Mouse (Mus musculus): ENCODE data around the gene Nat8. TPM values are rescaled to one million over a fixed set of nuclear protein-coding genes. Genes with fewer than 3 reads are reported as not detected.
"Not testable (repeated sequence)": the region's sequence is repeated elsewhere in the genome, so short reads cannot be mapped to it uniquely, and the experiment has no call there.

Gene Nat8
- polyA plus RNA-seq, 1 experiment from 2014 or later: 0.13 TPM

DNA sequence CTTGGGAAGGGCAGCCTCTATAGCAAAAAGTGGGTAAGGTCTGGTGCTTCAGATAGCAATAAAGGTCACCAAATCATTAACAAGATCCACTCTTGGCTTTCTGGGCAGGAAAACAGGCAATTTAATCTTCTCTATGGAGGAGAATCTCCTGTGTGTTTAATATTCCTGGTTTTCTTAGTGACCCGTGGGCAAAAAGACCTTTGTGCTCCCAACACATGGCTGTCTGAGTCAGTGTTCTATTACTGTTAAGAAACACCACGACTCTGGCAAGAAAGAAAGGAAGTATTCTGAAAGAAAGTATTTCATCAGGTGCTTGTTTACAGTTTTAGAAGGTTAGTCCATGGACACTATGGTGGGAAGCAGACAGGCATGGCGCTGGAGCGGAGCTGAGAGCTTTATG is 9.6 kb downstream of the Nat8 start:
- H3K9me3 ChIP-seq (replicated peaks; ENCODE audit: control insufficient read depth, low read length): no peaks in the 10 kb centered on the region
- WGBS: 79% methylated on average over 4 of the region's 4 CpGs
- H3K27ac ChIP-seq (ENCODE audit: low read length): no peak overlapping the region
- no peak overlapping the region for H3K9ac ChIP-seq (ENCODE audit: low read length)
- no peak overlapping the region for H3K4me3 ChIP-seq (ENCODE audit: low read length)
- H3K4me1 ChIP-seq (ENCODE audit: control insufficient read depth, insufficient read depth, low read length): no peaks in the 10 kb centered on the region
- no peak overlapping the region for H3K4me2 ChIP-seq (ENCODE audit: low read depth, low read length)
- no peaks in the 10 kb centered on the region for H3K36me3 ChIP-seq (ENCODE audit: control insufficient read depth, insufficient read depth)
- H3K27me3 ChIP-seq (ENCODE audit: control insufficient read depth, insufficient read depth, low read length): no peaks in the 10 kb centered on the region
- no peak for ATAC-seq (replicated peaks; ENCODE audit: extremely low read depth, insufficient read depth, low FRiP score)

DNA sequence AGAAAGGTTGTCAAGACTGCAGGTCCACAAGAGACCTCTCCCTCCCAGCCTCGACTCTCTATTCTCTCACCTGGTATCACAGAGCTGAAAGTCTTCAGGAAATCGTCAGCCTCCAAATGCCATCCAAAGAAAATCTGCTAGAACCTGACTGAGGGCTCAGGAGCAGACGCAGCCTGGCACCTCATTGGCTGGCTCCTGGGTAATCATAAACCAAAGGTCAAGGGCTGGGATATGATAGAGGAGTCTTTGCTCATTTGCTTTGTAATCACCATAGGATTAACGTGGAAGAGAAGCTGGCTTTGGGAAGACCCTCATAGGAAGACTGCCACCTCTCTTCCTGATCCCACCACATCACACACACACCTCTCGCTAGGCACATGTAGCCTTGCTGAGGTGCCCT is 11.0 kb downstream of the Nat8 start, which contains the start of the genes Nat8f6 and Nat8f5:
Nat8f6 (minus strand) TSS at position 118 of the 400 bp plus-strand sequence.
Nat8f5 (minus strand) TSS at position 136 of the 400 bp plus-strand sequence.
- no peaks in the 10 kb centered on the region for H3K36me3 ChIP-seq (ENCODE audit: control insufficient read depth, insufficient read depth)
- no peak for ATAC-seq (replicated peaks; ENCODE audit: extremely low read depth, insufficient read depth, low FRiP score)
- H3K9ac ChIP-seq (ENCODE audit: low read length): no peak within 1 kb of the TSS
- no peaks in the 10 kb centered on the region for H3K27me3 ChIP-seq (ENCODE audit: control insufficient read depth, insufficient read depth, low read length)
- no peaks in the 10 kb centered on the region for H3K4me1 ChIP-seq (ENCODE audit: control insufficient read depth, insufficient read depth, low read length)
- H3K27ac ChIP-seq (ENCODE audit: low read length): no peak within 1 kb of the TSS
- H3K4me2 ChIP-seq (ENCODE audit: low read depth, low read length): no peak within 1 kb of the TSS
- H3K4me3 ChIP-seq (ENCODE audit: low read length): no peak within 1 kb of the TSS
- no peaks in the 10 kb centered on the region for H3K9me3 ChIP-seq (replicated peaks; ENCODE audit: control insufficient read depth, low read length)
- WGBS: 75% methylated on average over 5 of the region's 5 CpGs

DNA sequence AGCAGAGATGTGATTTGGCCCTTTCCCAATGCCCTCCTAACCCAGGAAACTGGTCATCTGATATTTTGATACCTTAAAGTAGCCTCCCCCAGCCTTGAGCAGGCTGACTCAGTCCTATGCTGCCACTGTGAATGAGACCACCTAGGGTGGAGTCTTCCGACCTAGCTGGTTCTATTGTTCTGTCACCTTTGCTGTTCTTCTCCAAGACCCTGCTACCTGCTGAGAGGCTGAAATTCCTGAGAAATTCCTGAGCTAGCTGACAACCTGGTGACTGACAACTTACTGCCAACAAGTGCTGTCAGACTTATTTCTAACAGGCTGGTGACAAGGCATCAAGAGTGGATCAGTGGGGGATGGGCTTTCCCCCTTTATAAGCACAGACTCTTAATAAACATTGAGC is 13.5 kb downstream of the Nat8 start:
- 37% methylated on average over 1 of the region's 1 CpGs for WGBS
- ATAC-seq (replicated peaks; ENCODE audit: extremely low read depth, insufficient read depth, low FRiP score): no peak

DNA sequence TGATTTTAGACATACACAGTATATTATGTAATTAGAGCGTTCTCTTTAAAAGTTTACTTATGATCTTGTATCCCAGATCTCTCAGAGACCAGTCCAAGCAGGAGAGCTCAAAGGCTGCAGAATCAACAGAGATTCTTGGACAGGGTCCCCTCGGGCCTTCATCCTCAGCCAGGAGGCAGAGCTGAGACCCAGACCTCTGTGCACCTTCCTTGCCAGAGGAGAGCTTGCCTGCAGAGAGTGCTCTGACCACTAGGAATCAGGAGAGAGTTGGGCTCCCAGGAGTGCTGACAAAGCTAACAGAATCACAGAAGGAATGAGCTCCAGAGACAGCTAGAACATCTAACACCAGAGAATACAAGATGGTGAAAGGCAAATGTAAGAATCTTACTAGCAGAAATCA is 18.5 kb downstream of the Nat8 start:
- 88% methylated on average over 2 of the region's 2 CpGs for WGBS
- no peak overlapping the region for H3K9ac ChIP-seq (ENCODE audit: low read length)
- no peak overlapping the region for H3K4me3 ChIP-seq (ENCODE audit: low read length)
- H3K27ac ChIP-seq (ENCODE audit: low read length): no peak overlapping the region
- H3K4me1 ChIP-seq (ENCODE audit: control insufficient read depth, insufficient read depth, low read length): no peaks in the 10 kb centered on the region
- H3K27me3 ChIP-seq (ENCODE audit: control insufficient read depth, insufficient read depth, low read length): no peaks in the 10 kb centered on the region
- no peak overlapping the region for H3K4me2 ChIP-seq (ENCODE audit: low read depth, low read length)
- no peak for ATAC-seq (replicated peaks; ENCODE audit: extremely low read depth, insufficient read depth, low FRiP score)
- no peaks in the 10 kb centered on the region for H3K36me3 ChIP-seq (ENCODE audit: control insufficient read depth, insufficient read depth)
- H3K9me3 ChIP-seq (replicated peaks; ENCODE audit: control insufficient read depth, low read length): no peaks in the 10 kb centered on the region

More for the DNA sequence above, 13.5 kb downstream of the Nat8 start:
- Histone ChIP-seq H3K36me3 (ENCODE audit: control insufficient read depth, insufficient read depth) (no peaks in the 10 kb centered on the region), H3K27ac (ENCODE audit: low read length) (no peak overlapping the region), H3K4me3 (ENCODE audit: low read length) (no peak overlapping the region), H3K27me3 (ENCODE audit: control insufficient read depth, insufficient read depth, low read length) (no peaks in the 10 kb centered on the region), H3K9ac (ENCODE audit: low read length) (no peak overlapping the region), H3K4me1 (ENCODE audit: control insufficient read depth, insufficient read depth, low read length) (no peaks in the 10 kb centered on the region), H3K4me2 (ENCODE audit: low read depth, low read length) (no peak overlapping the region), H3K9me3 (replicated peaks; ENCODE audit: control insufficient read depth, low read length) (no peaks in the 10 kb centered on the region)

DNA sequence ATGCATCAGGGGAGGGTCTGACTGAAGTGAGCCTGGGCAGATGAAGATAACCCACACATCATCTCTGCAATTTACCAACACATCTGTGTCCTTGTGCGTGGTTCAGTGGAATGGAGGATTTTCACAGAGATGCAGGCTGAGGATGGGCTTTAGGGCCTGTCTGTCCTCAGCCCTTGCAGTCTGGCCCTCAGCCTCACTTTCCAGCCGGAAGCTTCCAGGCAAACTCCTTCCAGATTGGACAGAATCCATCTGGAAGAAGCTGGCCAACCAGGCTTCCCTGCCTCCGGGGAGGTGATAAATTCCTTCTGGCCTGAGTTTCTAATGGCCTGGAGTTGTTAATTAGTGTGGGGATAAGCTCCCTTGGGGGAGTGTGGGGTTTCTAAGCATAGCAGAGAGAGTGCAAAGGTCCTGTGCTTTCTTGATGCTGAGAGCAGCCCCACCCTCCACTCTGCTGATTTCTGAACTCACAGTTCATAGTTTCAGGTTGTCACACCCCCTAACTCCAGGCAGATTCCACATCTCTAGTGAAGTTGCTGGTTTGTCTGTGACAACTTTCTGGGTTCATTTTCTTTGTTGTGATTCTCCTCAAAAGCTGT is 20.8 kb downstream of the Nat8 start:
- H3K4me3 ChIP-seq (ENCODE audit: low read length); ATAC-seq (replicated peaks; ENCODE audit: extremely low read depth, insufficient read depth, low FRiP score): not testable (repeated sequence)
- WGBS: 47% methylated on average over 3 of the region's 3 CpGs

DNA sequence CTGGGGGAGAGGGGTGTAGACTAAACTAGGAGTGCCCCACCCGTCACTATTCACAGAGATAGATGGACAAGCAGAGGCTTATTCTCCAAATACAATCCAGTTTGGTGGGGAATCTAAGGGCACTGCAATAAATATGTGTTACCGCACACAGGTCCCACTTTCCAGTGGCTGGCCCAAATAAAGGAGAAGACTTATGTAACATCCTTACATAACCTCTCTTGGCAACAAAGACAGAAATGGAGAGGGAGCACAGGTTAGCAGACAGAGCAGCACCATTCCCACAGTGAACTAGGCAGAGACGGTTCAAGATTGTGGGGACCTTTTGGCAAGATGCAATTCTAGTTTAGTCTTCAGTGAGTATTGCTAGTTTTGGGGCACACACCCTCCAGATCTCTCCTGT is 21.4 kb downstream of the Nat8 start:
- H3K4me3 ChIP-seq (ENCODE audit: low read length): not testable (repeated sequence)

More for the DNA sequence above, 20.8 kb downstream of the Nat8 start:
- H3K9ac ChIP-seq (ENCODE audit: low read length); H3K4me2 ChIP-seq (ENCODE audit: low read depth, low read length); H3K27ac ChIP-seq (ENCODE audit: low read length); H3K4me1 ChIP-seq (ENCODE audit: control insufficient read depth, insufficient read depth, low read length); H3K27me3 ChIP-seq (ENCODE audit: control insufficient read depth, insufficient read depth, low read length); H3K36me3 ChIP-seq (ENCODE audit: control insufficient read depth, insufficient read depth); H3K9me3 ChIP-seq (replicated peaks; ENCODE audit: control insufficient read depth, low read length): not testable (repeated sequence)

DNA sequence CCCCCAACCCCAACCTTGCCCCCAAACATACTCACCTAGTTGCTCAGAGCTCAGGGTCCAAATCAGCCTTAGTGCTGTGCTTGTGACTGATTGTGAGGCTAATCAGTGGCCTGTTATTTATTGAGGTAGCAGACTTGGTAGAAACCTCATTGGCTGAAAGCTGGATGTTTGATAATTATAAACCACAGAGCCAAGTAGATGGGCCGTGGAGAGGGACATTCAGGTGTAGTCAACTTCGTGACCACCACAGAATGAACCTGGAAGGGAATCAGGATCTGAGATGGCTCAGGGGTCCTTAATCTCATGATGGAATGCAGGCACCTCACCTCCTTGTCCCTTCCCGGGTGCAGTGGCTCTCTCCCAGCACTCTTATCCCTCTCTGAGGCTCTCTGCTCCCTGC is 22.1 kb downstream of the Nat8 start:
- H3K9ac ChIP-seq (ENCODE audit: low read length); H3K4me3 ChIP-seq (ENCODE audit: low read length); H3K9me3 ChIP-seq (replicated peaks; ENCODE audit: control insufficient read depth, low read length); ATAC-seq (replicated peaks; ENCODE audit: extremely low read depth, insufficient read depth, low FRiP score); H3K27ac ChIP-seq (ENCODE audit: low read length); H3K27me3 ChIP-seq (ENCODE audit: control insufficient read depth, insufficient read depth, low read length); H3K4me1 ChIP-seq (ENCODE audit: control insufficient read depth, insufficient read depth, low read length); H3K4me2 ChIP-seq (ENCODE audit: low read depth, low read length); H3K36me3 ChIP-seq (ENCODE audit: control insufficient read depth, insufficient read depth): not testable (repeated sequence)
- 33% methylated on average over 2 of the region's 3 CpGs for whole genome bisulfite sequencing

More for the DNA sequence above, 21.4 kb downstream of the Nat8 start:
- not testable (repeated sequence) for H3K36me3 ChIP-seq (ENCODE audit: control insufficient read depth, insufficient read depth); H3K9ac ChIP-seq (ENCODE audit: low read length); H3K27me3 ChIP-seq (ENCODE audit: control insufficient read depth, insufficient read depth, low read length); H3K4me1 ChIP-seq (ENCODE audit: control insufficient read depth, insufficient read depth, low read length); H3K4me2 ChIP-seq (ENCODE audit: low read depth, low read length); H3K27ac ChIP-seq (ENCODE audit: low read length); H3K9me3 ChIP-seq (replicated peaks; ENCODE audit: control insufficient read depth, low read length); ATAC-seq (replicated peaks; ENCODE audit: extremely low read depth, insufficient read depth, low FRiP score)
- WGBS: 80% methylated on average over 2 of the region's 3 CpGs

DNA sequence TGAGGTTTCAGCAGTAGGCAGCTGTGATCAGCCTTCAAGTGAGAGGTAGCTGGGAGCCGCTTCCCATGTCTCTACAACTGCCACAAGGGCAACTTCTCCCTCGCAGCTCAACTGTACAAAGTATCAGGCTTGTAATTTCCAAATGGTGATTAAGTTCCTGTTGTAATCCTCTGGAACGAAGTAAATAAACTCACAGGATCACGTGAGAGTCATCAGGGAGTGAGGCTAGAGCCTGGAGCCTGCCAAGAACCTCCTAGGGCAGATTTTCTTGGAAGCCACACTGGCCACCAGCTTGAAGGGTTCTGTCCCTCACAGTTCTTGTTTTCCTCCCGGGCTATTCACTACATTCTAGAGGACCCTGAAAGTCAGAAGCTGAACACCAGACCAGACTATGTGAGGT is 28.7 kb downstream of the Nat8 start:
- 64% methylated on average over 5 of the region's 5 CpGs for WGBS
- H3K9me3 ChIP-seq (replicated peaks; ENCODE audit: control insufficient read depth, low read length): not testable (repeated sequence)

More for the DNA sequence above, 28.7 kb downstream of the Nat8 start:
- H3K27ac ChIP-seq (ENCODE audit: low read length); H3K27me3 ChIP-seq (ENCODE audit: control insufficient read depth, insufficient read depth, low read length); H3K4me3 ChIP-seq (ENCODE audit: low read length); H3K36me3 ChIP-seq (ENCODE audit: control insufficient read depth, insufficient read depth); H3K9ac ChIP-seq (ENCODE audit: low read length); ATAC-seq (replicated peaks; ENCODE audit: extremely low read depth, insufficient read depth, low FRiP score); H3K4me2 ChIP-seq (ENCODE audit: low read depth, low read length); H3K4me1 ChIP-seq (ENCODE audit: control insufficient read depth, insufficient read depth, low read length): not testable (repeated sequence)

Data from heart, embryonic 16.5 days (tissue).